8 mouse cellular contexts compared by ENCODE assay signal in genomic region chr7:100919809-100920107, GRCm38 (mm10). TPM values are rescaled to one million over a fixed set of nuclear protein-coding genes. Genes with fewer than 3 reads are reported as not detected.
DNase-seq lines count a peak whose midpoint lies in the region; ATAC-seq lines count a peak whose summit lies in the region.

No protein-coding gene starts in this region.

- H3K9ac ChIP-seq in hindbrain, embryonic 14.5 days, result no peak overlapping the region
- H3K9ac ChIP-seq in heart, embryonic 12.5 days, result 0 out of 2 replicates have a peak overlapping the region, but pooled peaks have one; percentile 29
- H3K9ac ChIP-seq in neural tube, embryonic 15.5 days (replicated peaks), result no peak overlapping the region
- H3K9ac ChIP-seq in midbrain, embryonic 15.5 days, result no peak overlapping the region

- peaks cover 82% of the 10 kb centered on the region for H3K4me1 ChIP-seq in hindbrain, embryonic 10.5 days (replicated peaks)
- H3K4me1 ChIP-seq in hindbrain, embryonic 14.5 days (replicated peaks; ENCODE audit: control insufficient read depth, insufficient read depth, low read length), result peaks cover 13% of the 10 kb centered on the region
- peaks cover 95% of the 10 kb centered on the region for H3K4me1 ChIP-seq in heart, embryonic 12.5 days (replicated peaks)
- H3K4me1 ChIP-seq in neural tube, embryonic 15.5 days, result peaks cover 62% of the 10 kb centered on the region
- H3K4me1 ChIP-seq in midbrain, embryonic 15.5 days, result peaks cover 16% of the 10 kb centered on the region

- no peak overlapping the region for H3K4me2 ChIP-seq in hindbrain, embryonic 14.5 days (replicated peaks)
- H3K4me2 ChIP-seq in heart, embryonic 12.5 days, result peak overlapping the region; percentile 41
- no peak overlapping the region for H3K4me2 ChIP-seq in neural tube, embryonic 15.5 days
- H3K4me2 ChIP-seq in midbrain, embryonic 15.5 days, result no peak overlapping the region

- H3K9me3 ChIP-seq in hindbrain, embryonic 10.5 days, result no peaks in the 10 kb centered on the region
- H3K9me3 ChIP-seq in hindbrain, embryonic 14.5 days (ENCODE audit: control insufficient read depth, low read length), result no peaks in the 10 kb centered on the region
- no peaks in the 10 kb centered on the region for H3K9me3 ChIP-seq in heart, embryonic 12.5 days (replicated peaks)
- H3K9me3 ChIP-seq in neural tube, embryonic 15.5 days (replicated peaks), result no peaks in the 10 kb centered on the region
- no peaks in the 10 kb centered on the region for H3K9me3 ChIP-seq in midbrain, embryonic 15.5 days

- peak overlapping the region; percentile 82 for H3K27ac ChIP-seq in hindbrain, embryonic 10.5 days
- H3K27ac ChIP-seq in hindbrain, embryonic 14.5 days, result no peak overlapping the region
- H3K27ac ChIP-seq in heart, embryonic 12.5 days (ENCODE audit: poor library complexity, severe bottlenecking), result peak overlapping the region; percentile 79
- peak overlapping the region; percentile 51; the same call in 1 of the 2 replicates for H3K27ac ChIP-seq in neural tube, embryonic 15.5 days (replicated peaks)
- H3K27ac ChIP-seq in midbrain, embryonic 15.5 days, result no peak overlapping the region

- peaks cover 88% of the 10 kb centered on the region for H3K36me3 ChIP-seq in hindbrain, embryonic 10.5 days
- no peaks in the 10 kb centered on the region for H3K36me3 ChIP-seq in hindbrain, embryonic 14.5 days (replicated peaks; ENCODE audit: control insufficient read depth, insufficient read depth)
- H3K36me3 ChIP-seq in heart, embryonic 12.5 days, result peaks cover 31% of the 10 kb centered on the region
- no peaks in the 10 kb centered on the region for H3K36me3 ChIP-seq in neural tube, embryonic 15.5 days
- H3K36me3 ChIP-seq in midbrain, embryonic 15.5 days (replicated peaks), result no peaks in the 10 kb centered on the region

- ATAC-seq in hindbrain, embryonic 14.5 days (ENCODE audit: low FRiP score), result no peak
- peak; percentile 47; the same call in 1 of the 2 replicates for ATAC-seq in heart, embryonic 12.5 days (ENCODE audit: insufficient number of reproducible peaks, low FRiP score)
- no peak for ATAC-seq in neural tube, embryonic 15.5 days (ENCODE audit: low FRiP score)
- ATAC-seq in midbrain, embryonic 15.5 days (replicated peaks), result no peak

- peak; percentile 69 for DNase-seq in hindbrain, embryonic 10.5 days (ENCODE audit: low spot score)
- DNase-seq in hindbrain, embryonic 14.5 days (ENCODE audit: low spot score), result no peak
- peak; percentile 69 to 70 for DNase-seq in kidney, postnatal 36 days
- no peak for DNase-seq in cerebellum, adult 18-20 months
- no peak for DNase-seq in frontal cortex, postnatal 36 days (ENCODE audit: low spot score in 2 of 2)

- H3K4me3 ChIP-seq in hindbrain, embryonic 10.5 days, result peak overlapping the region; percentile 26; the same call in 1 of the 2 replicates
- H3K4me3 ChIP-seq in hindbrain, embryonic 14.5 days (replicated peaks; ENCODE audit: low read length), result no peak overlapping the region
- no peak overlapping the region for H3K4me3 ChIP-seq in heart, embryonic 12.5 days
- H3K4me3 ChIP-seq in neural tube, embryonic 15.5 days (replicated peaks), result no peak overlapping the region
- no peak overlapping the region for H3K4me3 ChIP-seq in midbrain, embryonic 15.5 days

- WGBS in hindbrain, embryonic 10.5 days, result 14% methylated on average over 2 of the region's 2 CpGs
- WGBS in hindbrain, embryonic 14.5 days, result 12% methylated on average over 2 of the region's 2 CpGs
- 10% methylated on average over 2 of the region's 2 CpGs for WGBS in heart, embryonic 12.5 days
- WGBS in neural tube, embryonic 15.5 days, result 18% methylated on average over 2 of the region's 2 CpGs
- WGBS in midbrain, embryonic 15.5 days, result 16% methylated on average over 2 of the region's 2 CpGs

- no peaks in the 10 kb centered on the region for H3K27me3 ChIP-seq in hindbrain, embryonic 10.5 days (ENCODE audit: insufficient read depth, poor library complexity, severe bottlenecking)
- H3K27me3 ChIP-seq in hindbrain, embryonic 14.5 days (ENCODE audit: control insufficient read depth, insufficient read depth, low read length), result no peaks in the 10 kb centered on the region
- H3K27me3 ChIP-seq in heart, embryonic 12.5 days (replicated peaks), result no peaks in the 10 kb centered on the region
- H3K27me3 ChIP-seq in neural tube, embryonic 15.5 days (replicated peaks), result no peaks in the 10 kb centered on the region
- no peaks in the 10 kb centered on the region for H3K27me3 ChIP-seq in midbrain, embryonic 15.5 days (replicated peaks)

RNA-seq across cellular contexts. Expression of gene Arhgef17, which starts 12.1 kb away (rescaled TPM):
- polyA plus RNA-seq in hindbrain, embryonic 10.5 days (2016; fragmentation: Nextera tagmentation; extraction: Ambion mirVana), result 6.7 and 8.2 TPM in 2 replicates
- polyA plus RNA-seq in hindbrain, embryonic 14.5 days (2014; fragmentation: Nextera tagmentation; extraction: Ambion mirVana), result 15.5 and 19.5 TPM in 2 replicates
- polyA plus RNA-seq in heart, embryonic 12.5 days (2016; fragmentation: Nextera tagmentation; extraction: Ambion mirVana), result 8.7 and 10.6 TPM in 2 replicates
- polyA plus RNA-seq in neural tube, embryonic 15.5 days (2015; fragmentation: Nextera tagmentation; extraction: Ambion mirVana), result 12.2 and 12.9 TPM in 2 replicates
- 13.9 and 14.4 TPM in 2 replicates for polyA plus RNA-seq in midbrain, embryonic 15.5 days (2015; fragmentation: Nextera tagmentation; extraction: Ambion mirVana)

RNA-seq across cellular contexts. Expression of gene P2ry6, which starts 54.7 kb away (rescaled TPM):
- 2.3 and 3.3 TPM in 2 replicates for polyA plus RNA-seq in hindbrain, embryonic 10.5 days (2016; fragmentation: Nextera tagmentation; extraction: Ambion mirVana)
- 2.6 and 3.5 TPM in 2 replicates for polyA plus RNA-seq in hindbrain, embryonic 14.5 days (2014; fragmentation: Nextera tagmentation; extraction: Ambion mirVana)
- 2.3 and 2.6 TPM in 2 replicates for polyA plus RNA-seq in heart, embryonic 12.5 days (2016; fragmentation: Nextera tagmentation; extraction: Ambion mirVana)
- polyA plus RNA-seq in neural tube, embryonic 15.5 days (2015; fragmentation: Nextera tagmentation; extraction: Ambion mirVana), result 4.1 and 4.6 TPM in 2 replicates
- polyA plus RNA-seq in midbrain, embryonic 15.5 days (2015; fragmentation: Nextera tagmentation; extraction: Ambion mirVana), result 3.2 and 3.6 TPM in 2 replicates

RNA-seq across cellular contexts. Expression of gene Relt, which starts 56.5 kb away (rescaled TPM):
- polyA plus RNA-seq in hindbrain, embryonic 10.5 days (2016; fragmentation: Nextera tagmentation; extraction: Ambion mirVana), result 3.6 and 4.8 TPM in 2 replicates
- polyA plus RNA-seq in hindbrain, embryonic 14.5 days (2014; fragmentation: Nextera tagmentation; extraction: Ambion mirVana), result 4.3 and 5.0 TPM in 2 replicates
- 4.1 TPM in 2 replicates for polyA plus RNA-seq in heart, embryonic 12.5 days (2016; fragmentation: Nextera tagmentation; extraction: Ambion mirVana)
- 5.9 and 6.3 TPM in 2 replicates for polyA plus RNA-seq in neural tube, embryonic 15.5 days (2015; fragmentation: Nextera tagmentation; extraction: Ambion mirVana)
- polyA plus RNA-seq in midbrain, embryonic 15.5 days (2015; fragmentation: Nextera tagmentation; extraction: Ambion mirVana), result 4.7 and 5.9 TPM in 2 replicates

Comparison
In these comparisons a context has a peak if more than half of its experiments do, and no peak if none do; other contexts are left out.
1. DNase-seq: peak in hindbrain, embryonic 10.5 days (single experiment) and kidney, postnatal 36 days (2 of 2); none in hindbrain, embryonic 14.5 days (single experiment), cerebellum, adult 18-20 months (0 of 2) and frontal cortex, postnatal 36 days (0 of 2).
2. H3K27ac ChIP-seq: peak in hindbrain, embryonic 10.5 days (single experiment), heart, embryonic 12.5 days (single experiment) and neural tube, embryonic 15.5 days (single experiment); none in hindbrain, embryonic 14.5 days (single experiment) and midbrain, embryonic 15.5 days (single experiment).